20 mouse cellular contexts compared by ENCODE assay signal in the genomic region with DNA sequence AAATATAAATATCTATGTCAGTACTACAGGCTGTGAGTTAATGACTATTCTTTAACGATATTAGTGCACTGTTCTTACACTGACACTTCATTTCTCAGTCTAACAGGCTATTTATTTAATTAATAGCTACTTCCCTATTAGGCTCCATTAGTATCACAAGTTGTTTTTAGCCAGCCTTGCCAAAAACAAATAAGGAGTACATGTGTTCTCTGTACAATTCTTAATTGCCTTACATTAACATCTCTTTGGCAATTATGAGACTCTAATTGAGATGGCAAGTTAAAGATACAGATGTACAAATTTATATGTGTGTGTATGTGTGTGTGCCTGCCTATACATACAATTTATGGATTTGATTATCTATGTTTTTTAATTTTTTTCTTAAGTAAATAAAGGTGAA.
DNase-seq lines count a peak whose midpoint lies in the region; ATAC-seq and TF ChIP-seq lines count a peak whose summit lies in the region.
"Had no signal": no experiment of that assay in that cellular context is flagged by ENCODE, and none has a peak within 500 bp of the region (broad histone marks: within the 10 kb centered on the region; RNA-seq: fewer than 3 reads in every experiment).

No protein-coding gene starts in this region.

- H3K27ac ChIP-seq in forebrain, embryonic 14.5 days (ENCODE audit: low read depth, low read length), result no peak overlapping the region
- no peak overlapping the region for H3K27ac ChIP-seq in forebrain, embryonic 15.5 days (replicated peaks)
- H3K27ac ChIP-seq: embryonic facial prominence, embryonic 13.5 days; embryonic facial prominence, embryonic 15.5 days; forebrain, embryonic 10.5 days; gastrocnemius, adult 2 months had no signal

- TF ChIP-seq CTCF in brain, embryonic 14.5 days (IDR thresholded peaks at IDR 0.05; ENCODE audit: borderline replicate concordance, extremely low read depth, insufficient read depth, insufficient read length), result no peak

- TF ChIP-seq POLR2A in brain, embryonic 14.5 days (IDR thresholded peaks at IDR 0.05; ENCODE audit: borderline replicate concordance, extremely low read depth, insufficient read depth, insufficient read length, poor library complexity, severe bottlenecking), result no peak

- no peak overlapping the region for H3K4me2 ChIP-seq in forebrain, embryonic 14.5 days (ENCODE audit: low read length)
- no peak overlapping the region for H3K4me2 ChIP-seq in forebrain, embryonic 15.5 days (replicated peaks)
- H3K4me2 ChIP-seq: embryonic facial prominence, embryonic 13.5 days; embryonic facial prominence, embryonic 15.5 days had no signal

- no peaks in the 10 kb centered on the region for H3K36me3 ChIP-seq in forebrain, embryonic 14.5 days (ENCODE audit: control insufficient read depth, insufficient read depth, low read length)
- no peaks in the 10 kb centered on the region for H3K36me3 ChIP-seq in forebrain, embryonic 15.5 days
- H3K36me3 ChIP-seq: embryonic facial prominence, embryonic 13.5 days; embryonic facial prominence, embryonic 15.5 days; forebrain, embryonic 10.5 days had no signal

- H3K9me3 ChIP-seq in forebrain, embryonic 14.5 days (replicated peaks; ENCODE audit: control insufficient read depth, low read length), result no peaks in the 10 kb centered on the region
- no peaks in the 10 kb centered on the region for H3K9me3 ChIP-seq in forebrain, embryonic 15.5 days
- H3K9me3 ChIP-seq: embryonic facial prominence, embryonic 13.5 days; embryonic facial prominence, embryonic 15.5 days; forebrain, embryonic 10.5 days had no signal

- H3K4me1 ChIP-seq in forebrain, embryonic 14.5 days (ENCODE audit: control insufficient read depth, insufficient read depth, low read length), result no peaks in the 10 kb centered on the region
- H3K4me1 ChIP-seq in forebrain, embryonic 15.5 days, result no peaks in the 10 kb centered on the region
- H3K4me1 ChIP-seq: embryonic facial prominence, embryonic 13.5 days; embryonic facial prominence, embryonic 15.5 days; forebrain, embryonic 10.5 days had no signal

- H3K27me3 ChIP-seq in forebrain, embryonic 14.5 days (replicated peaks; ENCODE audit: control insufficient read depth, insufficient read depth, low read length), result no peaks in the 10 kb centered on the region
- H3K27me3 ChIP-seq in forebrain, embryonic 15.5 days, result no peaks in the 10 kb centered on the region
- H3K27me3 ChIP-seq: embryonic facial prominence, embryonic 13.5 days; embryonic facial prominence, embryonic 15.5 days had no signal

- peak; percentile 61 for ATAC-seq in forebrain, embryonic 14.5 days
- no peak; the same call in 1 of the 2 replicates for ATAC-seq in forebrain, embryonic 15.5 days (replicated peaks)
- ATAC-seq in activated CD4-positive, CD25-positive, alpha-beta regulatory T cell, adult 4 months, result no peak

- DNase-seq in forebrain, embryonic 14.5 days (ENCODE audit: low spot score), result peak; percentile 64
- peak; percentile 22 for DNase-seq in MN1 (ENCODE audit: low spot score)
- peak; percentile 61 for DNase-seq in brain, embryonic 14.5 days (ENCODE audit: low read depth)
- DNase-seq: adrenal gland, adult 8-10 months; adrenal gland, postnatal 14 days; adrenal gland, postnatal 36 days; cerebellum, adult 11 months; cerebellum, adult 18-20 months; cerebellum, adult 8-10 months; cerebellum, adult 9-11 months; cerebellum, postnatal 14 days; cerebellum, postnatal 36 days; embryo, embryonic 11 days; gastrocnemius, adult 2 months had no signal

- WGBS in forebrain, embryonic 14.5 days, result 47% methylated on average over 1 of the region's 1 CpGs
- 36% methylated on average over 1 of the region's 1 CpGs for WGBS in forebrain, embryonic 15.5 days

- no peak overlapping the region for H3K9ac ChIP-seq in forebrain, embryonic 14.5 days (ENCODE audit: low read length)
- no peak overlapping the region for H3K9ac ChIP-seq in forebrain, embryonic 15.5 days (replicated peaks)
- H3K9ac ChIP-seq: embryonic facial prominence, embryonic 13.5 days; embryonic facial prominence, embryonic 15.5 days had no signal

- no peak overlapping the region for H3K4me3 ChIP-seq in forebrain, embryonic 14.5 days (ENCODE audit: low read depth, low read length)
- no peak overlapping the region for H3K4me3 ChIP-seq in forebrain, embryonic 15.5 days
- H3K4me3 ChIP-seq: embryonic facial prominence, embryonic 13.5 days; embryonic facial prominence, embryonic 15.5 days; erythroblast, embryonic 14.5 days; forebrain, embryonic 10.5 days; gastrocnemius, adult 2 months had no signal
